Mouse (Mus musculus) olfactory bulb, adult 2 months (tissue): ENCODE results near the gene Snn.

Source experiments
- CTCF ChIP-seq: fragments of 200-500 bp; IDR thresholded peaks from 2 replicates; pipeline ENCODE4 v1.5.1; 2012; ENCODE audit warnings: low read depth, mild to moderate bottlenecking, low read length, moderate library complexity; ENCODE audit not compliant: insufficient read depth
- POLR2A ChIP-seq: fragments of 200-500 bp; IDR thresholded peaks from 2 replicates; pipeline ENCODE4 v1.6.1; 2012; ENCODE audit warnings: mild to moderate bottlenecking, low read depth, low read length, moderate library complexity; ENCODE audit not compliant: insufficient read depth

DNA sequence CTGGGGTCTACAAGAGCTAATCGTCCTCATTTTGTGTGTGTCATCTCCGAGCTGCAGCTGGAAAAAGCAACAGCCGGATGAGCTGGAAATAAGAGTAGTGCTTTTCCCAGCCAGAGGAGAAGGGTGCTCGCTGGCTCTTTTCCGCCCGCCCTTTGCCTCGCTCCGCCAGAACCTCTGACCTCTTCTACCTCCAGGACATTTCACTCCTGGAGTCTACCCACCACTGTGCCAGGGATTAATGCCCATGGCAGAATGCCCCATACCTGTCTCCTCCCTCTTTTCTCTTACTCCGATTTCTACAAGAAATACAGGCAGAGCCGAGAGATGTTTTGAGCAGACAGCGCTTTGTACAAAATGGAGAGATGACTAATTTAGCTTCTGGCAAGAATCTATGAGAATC is 9.6 kb upstream of the Snn start:
- TF ChIP-seq POLR2A (no peak), CTCF (no peak)
